Mouse (Mus musculus) layer of hippocampus, adult 9-11 months (tissue): ENCODE measurements around the gene Ush2a.
A peak's percentile ranks its signal among the peaks of the same experiment; 100 is the strongest.

ENCODE experiments used
- DNase-seq: peaks from one replicate; pipeline ENCODE4 v3.0.0; 2022

The Ush2a gene

DNA sequence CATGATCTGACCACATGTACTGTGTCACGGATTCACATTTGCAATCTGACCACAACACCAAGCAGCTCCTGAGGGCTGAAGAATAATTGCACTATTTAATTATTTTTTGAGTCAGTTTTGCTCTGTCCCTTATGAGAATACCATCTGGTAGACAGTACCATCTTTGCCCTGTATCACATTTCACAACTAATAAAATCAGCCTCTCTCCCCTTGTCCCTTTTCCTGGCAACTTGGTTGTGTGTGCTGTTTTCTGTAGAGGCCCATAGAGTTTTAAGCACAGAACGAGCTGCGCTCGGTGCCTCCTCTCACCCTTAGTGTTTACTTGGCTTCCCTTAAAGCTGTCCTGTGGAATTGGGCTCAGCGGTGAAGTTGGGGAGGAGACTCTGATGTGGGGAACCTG, 290.0 kb downstream of the Ush2a start:
- no peak for DNase-seq

DNA sequence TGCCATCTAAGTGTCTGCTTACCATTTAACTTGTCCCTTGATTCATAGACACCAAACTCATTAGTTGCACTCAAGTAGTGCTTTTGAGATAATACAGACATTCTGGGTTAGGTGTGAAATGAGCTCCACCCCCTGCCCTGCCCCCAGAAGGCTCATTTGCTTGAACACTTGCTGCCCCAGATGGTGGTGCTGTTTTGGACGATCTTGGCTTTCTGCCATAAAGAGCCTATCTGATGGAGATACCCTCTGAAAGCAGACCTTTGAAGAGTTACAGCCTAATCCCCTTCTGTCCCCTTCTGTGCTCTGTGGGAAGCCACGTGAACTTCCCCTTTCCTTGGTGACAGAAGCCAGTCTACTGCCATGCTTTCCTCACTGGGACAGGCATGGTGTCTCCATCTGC, 297.1 kb downstream of the Ush2a start:
- DNase-seq: no peak

DNA sequence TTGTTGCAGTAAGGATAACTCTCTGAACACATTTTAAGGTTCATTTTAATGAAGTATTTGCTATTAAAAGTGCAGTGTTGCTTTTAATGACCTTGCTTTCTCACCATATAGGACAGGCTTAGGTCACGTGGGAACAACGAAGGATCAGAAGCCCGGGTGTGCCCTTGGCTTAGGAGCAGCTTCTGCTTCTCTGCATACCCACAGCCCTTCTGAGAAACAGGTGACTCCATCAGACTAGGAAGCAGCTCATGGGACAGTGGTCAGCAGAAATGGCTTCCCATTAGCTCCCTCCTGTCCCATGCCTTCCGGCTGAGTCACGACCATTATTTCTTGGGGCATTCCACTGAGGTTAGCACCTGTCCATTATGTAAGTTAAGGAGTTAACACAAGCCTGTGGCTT, 304.4 kb downstream of the Ush2a start:
- no peak for DNase-seq

DNA sequence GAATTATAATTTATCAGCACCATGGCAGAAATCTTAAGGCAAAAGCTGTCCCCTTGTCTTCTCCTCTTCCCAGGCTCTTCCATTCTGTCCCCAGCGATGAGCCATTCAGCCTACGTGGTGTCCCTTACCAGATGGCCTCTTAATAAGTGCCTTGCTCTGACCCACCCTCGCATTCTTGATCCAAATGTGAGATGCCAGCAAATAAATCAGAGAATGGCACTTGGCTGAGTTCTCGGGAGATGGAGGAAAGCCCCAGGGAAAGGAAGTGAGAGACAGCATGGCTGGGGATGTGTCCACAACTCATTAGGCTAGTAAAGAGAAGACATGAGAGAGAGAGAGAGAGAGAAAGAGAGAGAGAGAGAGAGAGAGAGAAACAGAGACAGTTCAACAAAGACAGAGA, 305.7 kb downstream of the Ush2a start:
- DNase-seq: no peak

DNA sequence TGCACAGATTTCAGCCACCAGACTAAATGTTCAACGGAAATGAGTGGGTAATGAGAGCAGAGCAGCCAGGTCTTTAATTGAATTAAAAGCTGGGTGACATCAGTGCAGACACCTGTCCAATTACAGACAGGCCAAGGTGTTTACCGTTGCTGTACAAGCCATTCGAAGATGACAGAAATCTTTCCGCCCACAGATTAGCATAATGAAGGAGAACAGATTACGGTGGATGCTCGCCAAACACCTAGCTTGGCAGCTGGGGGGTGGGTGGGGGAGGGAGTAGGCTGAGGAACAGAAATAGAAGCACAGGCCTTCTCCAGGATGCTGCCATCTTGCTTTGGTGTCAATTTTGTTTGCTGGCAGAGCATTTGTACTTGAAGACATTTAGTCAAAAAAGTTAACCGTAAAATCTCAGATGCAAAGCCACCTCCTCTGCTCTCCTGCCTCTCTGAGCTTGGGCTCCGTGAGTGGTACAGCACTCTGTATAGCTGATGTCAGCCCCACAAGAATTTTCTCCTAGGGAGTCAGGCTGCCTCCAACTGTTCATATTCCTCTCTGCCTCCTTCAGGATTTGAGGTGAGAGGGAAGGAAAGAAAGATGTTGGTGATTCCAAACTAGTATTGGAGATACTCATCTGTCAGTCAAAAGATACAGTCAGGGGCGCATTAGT, 306.6 kb downstream of the Ush2a start:
- peak; percentile 38 for DNase-seq

DNA sequence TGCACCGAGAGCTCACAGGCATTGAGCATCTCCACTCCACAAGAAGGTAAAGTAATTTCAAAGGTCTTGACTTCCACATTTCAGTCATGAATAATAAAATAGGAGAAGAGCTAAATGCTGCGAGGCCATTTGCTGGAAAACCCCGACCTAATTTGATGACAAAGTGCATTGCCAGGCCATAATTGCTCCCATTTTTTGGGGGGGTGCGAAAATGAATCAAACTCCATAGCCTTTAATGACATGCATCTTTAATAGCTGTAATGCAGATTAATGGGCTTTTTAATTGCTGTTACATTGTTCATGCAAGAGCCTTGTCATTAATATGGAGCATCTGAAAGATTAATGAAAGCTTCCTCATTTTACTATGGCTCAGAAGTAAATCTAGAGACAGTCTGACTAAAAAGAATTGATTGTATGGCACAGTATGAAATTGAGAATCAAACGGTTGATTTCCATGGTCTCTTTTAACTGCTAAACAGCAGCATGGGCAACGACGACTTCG, 314.5 kb downstream of the Ush2a start:
- DNase-seq: no peak

DNA sequence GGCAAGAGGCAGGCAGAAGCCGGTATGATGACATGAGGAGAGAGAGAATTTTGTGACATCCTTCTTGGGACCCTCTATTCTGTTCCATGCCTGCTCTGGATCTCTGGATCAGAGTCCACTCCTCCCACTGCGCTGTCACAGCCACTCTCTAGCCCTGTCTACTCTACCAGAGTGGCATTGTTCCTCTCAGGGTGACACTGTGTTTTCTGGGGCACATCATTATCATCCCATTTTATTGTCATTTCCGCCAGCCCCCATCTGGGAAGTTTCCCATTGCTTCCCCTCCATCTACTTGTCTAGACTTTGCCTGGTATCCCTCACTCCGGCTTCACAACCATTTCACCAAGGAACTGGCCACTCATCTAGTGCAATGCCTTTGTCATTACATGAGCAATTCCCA, 315.6 kb downstream of the Ush2a start:
- DNase-seq: no peak

DNA sequence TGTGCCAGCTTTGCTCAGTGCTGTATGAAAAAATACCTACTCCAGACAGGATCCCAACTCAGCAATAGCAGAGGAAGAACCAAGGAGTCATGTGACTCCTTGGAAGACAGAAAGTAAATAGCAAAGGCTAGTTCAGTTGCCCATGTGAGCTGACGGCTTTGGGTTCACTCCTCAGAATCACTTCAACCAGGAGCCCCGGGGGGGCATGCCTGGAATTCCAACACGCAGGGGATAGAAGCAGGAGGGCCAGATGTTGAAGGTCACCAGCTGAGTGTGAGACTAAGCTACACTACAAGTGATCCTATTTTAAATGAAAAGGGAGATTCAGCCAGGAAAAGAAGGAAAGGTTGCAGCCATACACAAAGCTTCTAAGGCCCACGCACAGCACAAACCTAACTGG, 319.3 kb downstream of the Ush2a start:
- no peak for DNase-seq

DNA sequence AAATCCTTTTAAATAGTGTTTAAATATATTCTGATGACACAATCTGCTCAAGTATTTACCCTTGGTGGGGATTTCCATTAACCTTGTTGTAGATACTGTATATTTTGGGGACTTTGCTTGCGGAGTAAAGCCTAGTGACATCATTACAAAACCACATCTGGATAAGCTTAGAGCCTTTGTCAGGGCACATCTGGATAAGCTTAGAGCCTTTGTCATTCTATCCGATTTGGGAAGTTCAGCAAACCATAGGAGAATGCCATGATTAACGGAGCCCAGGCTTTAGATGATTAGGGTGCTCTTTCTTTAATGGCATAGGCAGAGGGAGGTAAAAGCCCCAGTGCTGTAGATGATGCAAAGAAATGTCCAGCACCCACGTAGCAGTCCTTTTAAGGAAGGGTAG, 333.4 kb downstream of the Ush2a start:
- DNase-seq: no peak

DNA sequence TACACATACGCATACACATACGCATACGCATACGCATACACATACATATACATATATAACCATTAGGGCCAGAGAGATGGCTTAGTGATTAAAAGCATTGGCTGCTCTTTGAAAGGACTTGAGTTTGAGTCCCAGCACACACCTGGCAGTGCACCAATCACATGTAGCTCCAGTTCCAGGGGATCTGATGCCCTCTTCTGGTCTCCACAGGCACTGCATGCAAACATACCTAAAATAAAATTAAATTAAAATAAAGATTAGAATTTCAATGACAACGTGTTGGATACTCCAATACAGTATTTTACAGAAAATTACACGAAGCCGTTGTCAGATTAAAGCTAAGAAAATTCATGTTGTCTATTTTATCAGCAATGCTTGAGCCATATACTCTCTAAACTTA, 336.2 kb downstream of the Ush2a start:
- no peak for DNase-seq

DNA sequence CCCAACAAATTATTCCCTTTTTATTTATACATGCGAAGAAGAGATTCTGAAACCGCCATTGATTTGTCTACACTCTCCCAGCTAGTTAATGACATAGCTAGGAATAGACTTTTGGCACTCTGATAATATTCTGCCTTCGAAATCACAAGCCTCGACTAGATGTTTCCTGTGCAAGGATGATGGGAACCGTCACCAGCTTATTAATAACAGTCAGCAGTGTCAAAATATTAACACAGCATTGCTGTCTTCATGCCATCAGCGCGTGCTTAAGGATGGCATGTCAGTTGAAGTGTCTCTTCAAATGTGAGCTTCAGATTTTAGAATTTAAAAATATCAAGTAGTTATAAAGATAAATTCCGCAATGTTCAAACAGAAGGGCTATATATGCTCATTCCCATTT, 337.3 kb downstream of the Ush2a start:
- DNase-seq: no peak

DNA sequence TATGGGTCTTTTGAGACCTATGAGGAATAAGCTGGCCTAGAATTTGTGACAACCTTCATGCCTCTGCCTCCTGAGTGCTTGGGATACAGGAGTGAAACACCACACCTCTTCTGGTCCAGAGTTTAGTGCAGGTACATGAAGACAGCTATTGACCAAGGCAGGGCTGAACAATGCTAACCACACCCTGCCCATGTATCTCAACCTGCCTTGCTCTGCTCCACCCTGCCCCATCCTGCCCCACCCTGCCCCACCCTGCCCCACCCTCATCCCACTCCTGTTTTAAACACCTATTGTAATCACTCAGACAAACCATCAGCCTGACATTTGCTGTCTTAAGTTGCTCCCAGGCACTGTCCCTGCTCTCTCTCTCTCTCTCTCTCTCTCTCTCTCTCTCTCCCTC, 344.6 kb downstream of the Ush2a start:
- no peak for DNase-seq

DNA sequence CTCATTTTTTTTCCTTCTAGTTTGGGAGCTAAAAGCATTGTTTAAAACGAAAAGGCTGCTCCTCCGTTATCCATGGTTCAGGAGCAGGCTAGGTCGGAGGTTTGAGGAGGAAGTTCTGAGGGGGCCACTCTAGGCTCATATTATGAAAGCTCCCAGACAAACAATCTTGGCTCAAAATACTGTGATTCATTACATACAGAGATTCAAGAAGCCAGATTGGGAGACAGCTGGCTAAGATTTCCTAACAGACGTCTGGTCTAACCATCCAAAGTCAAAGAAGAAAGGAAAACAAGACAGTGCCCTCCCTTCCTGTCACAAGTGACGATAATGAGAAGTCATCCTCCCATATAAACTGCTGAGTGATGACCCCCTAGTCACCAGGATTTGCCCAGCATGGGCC, 354.7 kb downstream of the Ush2a start:
- DNase-seq: peak; percentile 55

DNA sequence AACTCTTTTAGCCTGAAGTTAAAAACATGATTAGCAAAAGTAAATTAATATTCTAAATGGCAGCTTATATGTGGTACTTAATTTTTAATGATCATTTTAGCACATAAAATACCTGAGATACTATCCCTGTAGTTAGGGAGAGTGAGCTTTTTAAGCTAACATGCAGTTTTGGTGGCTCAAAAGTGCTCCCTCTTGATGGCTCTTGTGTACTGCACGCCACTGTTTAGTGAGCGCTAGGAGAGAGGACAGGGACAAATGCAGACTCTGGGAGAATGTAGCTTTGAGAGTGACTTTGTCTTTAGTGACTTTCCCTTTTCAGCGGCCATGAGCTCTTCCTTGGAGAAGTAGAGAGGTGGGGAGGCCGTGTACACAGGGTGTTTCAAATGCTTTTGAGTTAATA, 371.9 kb downstream of the Ush2a start:
- DNase-seq: no peak

DNA sequence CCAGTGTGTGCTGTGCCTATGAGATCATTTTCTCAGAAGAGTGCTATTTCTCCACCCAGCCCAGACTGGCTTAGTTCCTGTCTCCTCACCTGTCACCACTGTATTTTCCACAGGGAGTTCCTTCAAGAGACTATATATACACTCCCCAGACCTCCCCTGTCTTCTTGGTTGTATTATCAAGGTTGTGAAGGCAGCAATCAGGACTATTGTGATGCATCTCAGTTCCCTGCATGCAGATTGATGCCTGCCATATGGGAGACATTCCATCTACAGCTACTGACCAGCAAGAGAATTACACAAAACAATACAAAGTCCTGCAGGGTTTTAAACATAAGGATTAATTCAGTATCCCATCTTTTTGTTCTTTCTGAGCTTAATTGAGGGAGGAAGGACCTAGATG, 377.8 kb downstream of the Ush2a start:
- no peak for DNase-seq

DNA sequence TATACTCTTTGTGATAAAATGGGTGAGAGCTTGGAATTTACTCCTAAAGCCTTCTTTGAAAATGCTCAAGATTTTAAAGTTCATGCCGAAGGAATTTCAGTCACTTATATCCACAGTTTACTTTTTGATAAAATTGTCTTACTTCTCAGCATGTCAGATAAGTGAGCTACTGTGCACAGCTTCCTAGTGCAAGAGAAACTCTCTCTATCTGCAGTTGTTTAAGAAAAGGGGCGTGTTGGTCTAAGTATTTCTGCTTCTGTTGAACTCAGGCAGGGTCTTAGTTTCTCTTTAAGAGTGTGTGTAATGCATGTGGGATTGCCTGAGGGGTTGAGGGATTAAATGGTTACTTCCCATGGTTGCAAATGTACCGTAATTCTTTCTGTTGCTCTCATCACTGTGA, 381.3 kb downstream of the Ush2a start:
- no peak for DNase-seq

DNA sequence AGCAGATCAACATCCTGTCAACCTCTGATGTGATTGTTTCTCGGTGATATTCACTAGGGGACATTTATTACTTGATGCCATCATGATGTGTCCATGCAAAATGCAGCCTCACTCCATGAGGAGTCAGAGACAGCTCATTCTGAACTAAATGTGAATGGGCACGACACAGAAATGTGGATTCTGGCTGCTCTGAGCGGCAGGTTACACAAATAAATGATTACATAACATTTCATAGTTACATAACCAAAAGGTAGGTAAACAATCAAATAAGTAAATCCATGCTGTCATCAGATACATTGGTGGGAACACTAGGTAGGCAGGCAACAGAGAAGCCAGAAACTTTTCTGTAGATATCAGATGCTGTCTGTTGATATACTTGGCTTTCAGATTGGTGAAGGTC, 391.2 kb downstream of the Ush2a start:
- DNase-seq: no peak

DNA sequence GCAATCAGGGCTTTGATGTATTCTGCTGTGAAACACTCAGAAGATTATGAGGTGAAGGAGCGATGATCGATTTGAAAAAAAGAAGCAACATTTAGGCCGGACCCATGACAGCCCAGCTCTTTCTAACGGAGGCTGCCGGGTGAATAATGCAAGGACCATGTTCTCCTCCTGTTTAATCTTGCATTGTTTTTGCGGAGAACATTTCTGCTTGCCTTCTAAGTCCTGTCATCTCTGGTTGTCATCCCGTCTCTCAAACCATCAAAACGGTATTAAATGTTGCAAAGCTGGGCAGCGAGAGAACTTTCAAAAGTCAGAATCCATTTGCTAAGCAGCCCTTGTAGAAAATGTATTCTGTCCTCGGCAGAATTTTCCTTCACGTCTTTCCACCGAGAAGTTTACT, 394.3 kb downstream of the Ush2a start:
- no peak for DNase-seq

DNA sequence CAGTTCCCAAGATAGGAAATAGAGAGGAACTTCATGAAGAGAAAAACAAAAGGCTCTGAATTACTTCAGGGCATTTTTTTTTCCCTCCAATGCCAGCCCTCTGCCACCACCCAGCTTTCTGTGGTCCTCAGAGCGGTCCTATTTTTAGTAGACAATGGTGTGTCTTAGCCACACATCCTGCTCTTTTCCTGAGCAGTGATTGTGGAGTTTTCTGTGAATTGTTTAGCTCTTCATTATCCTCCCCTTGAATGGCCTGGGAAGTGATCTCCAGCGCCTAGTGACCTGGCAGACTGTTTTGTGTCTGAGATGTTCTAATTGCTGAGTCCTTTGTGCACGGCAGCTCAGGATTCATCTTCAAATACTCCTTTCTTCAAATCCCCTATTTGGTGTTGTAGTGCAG, 397.3 kb downstream of the Ush2a start:
- DNase-seq: no peak

DNA sequence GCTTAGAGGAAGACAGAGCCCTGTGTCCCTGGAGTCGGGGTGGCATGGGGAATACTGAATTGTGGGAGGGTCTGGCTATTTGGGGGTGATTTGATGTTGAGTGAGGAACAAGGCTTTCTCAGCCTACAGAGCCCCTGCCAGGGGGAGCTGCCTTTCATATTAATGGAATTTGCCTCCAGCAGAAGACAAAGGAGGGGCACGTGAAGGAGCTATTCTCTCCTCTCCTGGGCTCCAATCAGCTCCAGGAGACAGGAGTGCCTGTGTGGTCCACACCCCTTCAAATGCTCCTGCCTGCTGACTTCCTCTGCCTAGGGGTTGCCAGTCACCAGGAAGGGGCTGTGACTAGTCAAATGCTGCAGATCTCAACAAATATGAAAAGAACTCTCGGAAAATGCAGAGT, 398.5 kb downstream of the Ush2a start:
- no peak for DNase-seq

DNA sequence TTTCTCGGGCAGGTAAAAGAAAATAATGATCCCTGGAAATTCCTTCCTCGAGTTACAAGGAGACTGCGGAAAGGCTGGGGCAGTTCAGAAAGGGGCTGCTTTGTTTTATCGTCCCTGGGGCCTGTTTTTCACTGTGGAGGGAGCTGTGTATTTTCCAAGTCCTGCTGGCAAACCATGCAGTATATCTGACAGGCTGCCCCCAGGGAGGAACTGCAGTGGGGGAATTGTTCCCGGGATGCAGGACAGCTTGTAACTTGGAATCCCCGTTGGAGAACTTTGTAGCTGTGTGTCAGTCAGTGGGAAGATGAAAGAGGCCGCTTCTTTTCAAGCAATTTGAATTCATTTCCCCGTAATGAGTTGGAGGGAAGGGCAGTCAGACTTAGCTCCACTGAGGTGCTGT, 399.1 kb downstream of the Ush2a start:
- no peak for DNase-seq

DNA sequence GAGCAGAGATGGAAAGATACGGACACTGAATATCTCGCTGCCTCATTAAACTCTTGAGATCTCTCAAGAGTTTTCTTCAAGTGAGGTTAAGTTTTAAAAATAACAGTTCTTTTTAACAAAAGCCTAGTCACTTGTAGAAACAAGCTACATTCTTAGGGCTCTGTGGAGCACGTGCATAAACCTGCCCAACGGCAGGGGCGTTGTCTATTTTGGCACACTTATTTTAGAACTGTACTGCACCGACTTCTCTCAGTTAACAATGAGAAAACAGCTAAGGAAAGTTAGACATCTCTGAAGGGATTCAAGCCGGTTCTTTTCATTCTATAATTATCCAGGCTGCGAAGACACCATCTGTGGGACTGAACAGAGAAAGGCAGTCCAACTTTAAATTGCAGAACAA, 405.6 kb downstream of the Ush2a start:
- peak; percentile 4 for DNase-seq

DNA sequence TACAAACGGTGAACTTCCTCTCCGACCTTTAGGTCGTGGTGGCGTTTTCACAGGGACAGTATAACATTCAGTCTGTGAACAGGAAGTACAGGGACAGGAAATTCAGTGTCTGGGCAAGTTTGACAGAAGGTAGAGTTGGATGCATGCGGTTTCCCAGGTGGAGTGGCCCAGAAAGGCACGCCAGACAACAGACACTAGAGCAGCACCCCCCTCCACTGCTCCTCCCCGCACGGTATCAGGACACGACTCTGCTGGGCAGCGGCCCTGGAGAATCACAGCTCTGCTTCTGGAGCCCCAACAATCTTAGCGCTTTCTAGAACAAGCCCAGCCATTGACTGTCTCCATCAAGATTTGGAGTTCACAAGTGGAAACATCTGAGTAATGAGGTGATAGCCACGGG, 406.7 kb downstream of the Ush2a start:
- DNase-seq: no peak

DNA sequence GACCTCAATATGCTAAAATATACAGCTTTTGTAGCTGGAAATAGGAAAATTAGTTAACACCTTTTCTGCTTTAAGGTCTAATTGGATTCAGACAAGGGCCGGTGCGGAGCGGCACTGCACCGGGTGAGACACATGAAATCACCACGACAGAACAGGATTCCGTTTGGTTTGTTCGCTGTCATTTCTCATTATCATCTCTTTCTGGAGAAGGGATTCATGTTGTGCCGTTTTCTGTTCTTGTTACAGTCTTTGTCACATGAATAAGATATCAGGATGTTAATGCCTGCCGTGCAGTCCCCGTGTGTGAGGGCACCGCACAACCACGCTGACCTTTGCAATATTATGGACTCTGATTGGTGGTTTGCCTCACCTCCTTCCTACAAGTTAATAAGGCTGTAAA, 411.0 kb downstream of the Ush2a start:
- DNase-seq: no peak

DNA sequence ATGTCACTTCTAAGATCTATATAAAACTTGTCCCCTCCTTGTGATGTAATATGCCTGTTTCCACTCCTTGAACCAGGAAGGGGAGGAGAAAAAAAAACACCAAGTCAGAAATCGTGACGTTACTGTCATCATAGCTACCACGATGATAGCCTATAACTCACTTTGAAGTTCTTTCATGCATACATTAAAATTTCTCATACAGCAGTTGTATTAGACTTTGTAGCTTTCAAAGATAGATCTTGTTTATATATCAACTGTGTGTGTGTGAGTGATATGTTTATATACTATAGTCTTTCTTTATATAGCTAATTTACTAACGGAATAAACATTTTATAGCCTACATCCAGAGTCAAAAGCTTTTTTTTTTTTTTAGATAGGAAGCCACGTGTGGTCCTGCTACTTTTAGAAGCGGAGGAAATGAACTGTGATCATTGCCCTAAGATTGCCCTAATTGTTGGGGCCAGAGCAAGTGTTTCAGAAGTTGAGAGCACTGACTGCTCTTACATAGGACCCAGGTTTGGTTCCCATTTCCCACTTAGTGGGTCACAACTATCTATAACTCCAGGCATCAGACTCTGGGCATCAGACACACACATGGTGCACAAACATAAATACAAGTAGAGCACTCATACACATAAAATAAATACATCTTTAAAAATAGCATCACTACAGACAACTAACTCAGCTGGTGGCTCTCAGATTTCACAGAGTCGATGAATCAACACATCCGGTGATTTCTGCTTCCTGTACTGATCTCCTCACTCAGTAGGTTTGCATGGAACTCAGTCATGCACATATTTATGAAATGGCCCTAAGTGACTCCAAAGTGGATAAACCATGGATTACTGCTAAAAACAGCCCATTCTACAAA, 413.1 kb downstream of the Ush2a start:
- DNase-seq: no peak
